Mouse (Mus musculus) thymus, postnatal 0 days (tissue): ENCODE data around the gene Sephs2. TPM values are rescaled to one million over a fixed set of nuclear protein-coding genes. Genes with fewer than 3 reads are reported as not detected.

Source experiments
- DNase-seq: peaks from one replicate; pipeline ENCODE4 v3.0.0-alpha.2; 2015; ENCODE audit warnings: low spot score
- polyA plus RNA-seq: library from polyadenylated mRNA; unstranded; fragments of >200 nt; fragmentation: Nextera tagmentation; extraction: Ambion mirVana; gene quantifications from 2 replicates; pipeline ENCODE4 v1.2.1, GENCODE M21; 2015

Gene Sephs2
- polyA plus RNA-seq: 146 and 151 TPM in 2 replicates

- DNase-seq: peak; percentile 95
Observed at GRCm38 (mm10) chr7:127273925-127274789, at the start of gene Sephs2. Sephs2 (minus strand) TSS chr7:127274055.

GRCm38 (mm10) chr7:127322085-127322484 lies 48.2 kb upstream of the Sephs2 start:
- no peak for DNase-seq

DNA sequence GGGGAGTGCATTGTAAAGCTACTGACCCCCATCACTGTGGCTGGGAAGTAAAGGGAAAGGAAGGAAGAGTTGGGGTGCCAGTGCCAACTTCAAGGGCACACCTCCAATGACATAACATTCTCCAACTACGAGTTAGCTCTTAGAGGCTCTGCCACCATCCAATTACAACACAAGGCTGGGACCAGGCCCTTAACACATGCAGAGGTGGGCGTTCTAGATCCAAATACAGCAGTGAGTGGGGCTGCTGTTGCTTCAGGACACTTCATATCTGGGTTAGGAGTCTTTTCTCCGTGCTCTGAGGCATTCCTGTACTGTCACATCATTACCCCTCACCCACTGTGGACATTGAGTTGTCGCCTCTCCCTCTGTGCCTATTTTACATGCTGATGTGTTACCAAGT lies 47.3 kb upstream of the Sephs2 start:
- no peak for DNase-seq

DNA sequence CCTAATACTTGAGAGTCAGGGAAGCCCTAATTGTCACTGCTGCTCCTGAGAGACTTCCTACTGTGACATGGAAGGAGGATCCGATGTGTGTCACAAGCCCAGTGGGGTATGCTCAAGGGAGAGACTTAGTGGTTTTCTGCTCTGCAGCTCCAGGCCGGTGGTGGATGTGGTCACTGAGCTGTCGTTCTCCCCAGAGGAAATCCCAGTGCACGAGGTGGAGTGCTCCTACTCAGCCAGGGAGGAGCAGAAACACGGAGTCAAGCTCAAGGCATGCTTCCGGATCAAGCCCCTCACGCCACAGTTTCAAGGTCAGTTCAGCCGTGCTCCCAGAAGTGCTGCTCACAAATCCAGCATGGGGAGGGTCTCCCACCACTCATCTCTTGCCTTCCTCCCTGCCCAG lies 40.1 kb upstream of the Sephs2 start:
- DNase-seq: no peak

DNA sequence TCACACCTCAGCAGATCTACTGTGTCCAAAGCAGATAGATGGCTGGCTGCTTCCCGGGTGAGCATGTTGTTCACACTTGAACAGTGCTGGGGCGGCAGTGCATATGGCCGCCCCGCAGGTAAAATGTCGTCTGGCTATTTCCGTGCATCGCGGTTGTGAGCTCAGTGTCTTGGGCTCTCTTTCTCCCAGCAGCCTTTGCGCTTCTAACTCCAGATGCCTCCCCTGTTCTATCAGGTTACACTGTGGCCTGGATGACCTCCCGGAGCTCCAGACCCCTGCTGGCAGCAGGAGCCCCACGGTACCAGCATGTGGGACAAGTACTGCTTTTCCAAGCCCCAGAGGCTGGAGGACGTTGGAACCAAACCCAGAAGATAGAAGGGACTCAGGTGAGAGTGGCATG lies 36.1 kb upstream of the Sephs2 start:
- no peak for DNase-seq

- DNase-seq: peak; percentile 73
Observed at GRCm38 (mm10) chr7:127308887-127309286, 35.0 kb upstream of the Sephs2 start.

GRCm38 (mm10) chr7:127308431-127308830 lies 34.6 kb upstream of the Sephs2 start:
- DNase-seq: peak; percentile 54

GRCm38 (mm10) chr7:127297586-127298193 lies 23.8 kb upstream of the Sephs2 start:
- DNase-seq: no peak

DNA sequence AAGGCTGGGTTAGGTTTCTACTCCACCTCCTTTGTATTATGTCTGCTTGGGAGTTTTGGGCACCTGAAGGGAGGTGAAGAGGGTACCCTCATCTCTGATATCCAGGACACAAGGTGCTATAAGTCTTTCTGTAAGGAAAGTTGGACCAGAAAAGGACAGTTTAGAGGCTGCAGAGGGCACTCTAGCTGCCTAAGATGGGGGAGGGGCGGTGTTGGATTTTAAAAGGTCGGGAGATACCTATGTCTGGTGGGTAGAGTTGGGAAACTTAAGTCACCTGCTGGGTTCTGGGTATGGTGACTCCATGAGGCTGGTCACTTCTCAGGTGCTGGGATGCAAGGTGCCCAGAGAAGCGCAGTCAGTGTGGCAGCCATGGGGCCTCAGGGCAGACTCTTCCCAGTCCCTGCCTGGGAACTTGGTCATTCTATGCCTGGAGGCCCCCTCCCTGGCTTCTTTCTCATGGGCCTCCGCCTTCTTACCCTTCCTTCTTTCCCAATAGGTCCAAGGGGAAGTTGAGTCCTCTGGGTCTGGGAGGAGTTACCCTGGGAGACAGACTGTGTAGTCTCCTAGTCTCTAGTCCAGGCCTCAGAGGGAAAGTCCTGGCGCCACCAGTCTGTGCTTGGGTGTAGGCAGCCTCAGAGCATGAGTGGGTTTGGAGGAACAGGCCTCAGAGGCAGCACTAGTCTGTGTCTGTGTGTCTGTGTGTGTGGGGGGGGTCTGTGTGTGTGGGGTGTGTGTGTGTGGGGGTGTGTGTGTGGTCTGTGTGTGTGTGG lies 23.1 kb upstream of the Sephs2 start:
- DNase-seq: no peak

DNA sequence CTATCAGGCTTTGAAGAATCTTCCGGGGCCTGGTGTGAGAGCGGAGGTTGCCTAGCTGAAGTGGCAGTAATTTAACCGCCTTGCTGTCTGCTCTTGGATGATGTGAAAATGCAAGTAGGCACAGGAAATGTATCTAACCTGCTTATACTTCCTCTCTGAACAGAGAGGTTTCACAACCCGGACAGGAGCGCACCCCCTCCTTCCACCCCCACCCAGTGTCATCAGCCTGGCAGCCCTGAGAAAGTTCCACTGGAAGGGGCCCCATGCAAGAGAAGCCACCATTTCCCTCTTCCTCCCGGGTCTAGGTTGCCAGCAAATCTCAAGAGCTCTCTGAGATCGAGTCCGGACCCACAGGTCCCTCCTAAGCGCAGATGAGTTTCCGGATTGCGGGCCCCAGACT lies 22.2 kb upstream of the Sephs2 start, which contains the start of gene Itgal:
Gene Itgal, plus strand, starts transcription at position 163 of the 400 bp plus-strand sequence.
- DNase-seq: peak; percentile 82

GRCm38 (mm10) chr7:127290142-127290541 lies 16.3 kb upstream of the Sephs2 start:
- DNase-seq: no peak

- DNase-seq: no peak
Observed at GRCm38 (mm10) chr7:127289306-127289705, 15.5 kb upstream of the Sephs2 start.

DNA sequence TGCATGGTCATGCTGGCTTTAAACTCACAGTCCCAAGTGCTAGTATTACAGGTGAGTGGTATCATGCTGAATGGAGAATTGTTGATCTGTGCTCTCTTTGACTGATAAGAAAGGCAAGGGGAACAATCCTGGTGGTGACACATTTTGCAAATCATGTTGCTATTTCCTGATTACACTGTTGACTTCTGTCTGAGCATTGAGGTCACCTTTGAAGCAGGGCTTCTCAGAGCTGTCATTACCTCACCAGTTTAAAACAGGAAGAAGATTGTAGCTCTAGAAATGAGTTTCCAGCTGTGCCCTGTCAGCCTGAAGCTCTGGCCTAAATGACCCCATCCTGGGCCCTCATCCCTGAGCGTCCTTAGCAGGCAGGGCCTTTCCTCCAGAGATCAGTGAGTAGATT lies 14.1 kb upstream of the Sephs2 start:
- DNase-seq: peak; percentile 74

DNA sequence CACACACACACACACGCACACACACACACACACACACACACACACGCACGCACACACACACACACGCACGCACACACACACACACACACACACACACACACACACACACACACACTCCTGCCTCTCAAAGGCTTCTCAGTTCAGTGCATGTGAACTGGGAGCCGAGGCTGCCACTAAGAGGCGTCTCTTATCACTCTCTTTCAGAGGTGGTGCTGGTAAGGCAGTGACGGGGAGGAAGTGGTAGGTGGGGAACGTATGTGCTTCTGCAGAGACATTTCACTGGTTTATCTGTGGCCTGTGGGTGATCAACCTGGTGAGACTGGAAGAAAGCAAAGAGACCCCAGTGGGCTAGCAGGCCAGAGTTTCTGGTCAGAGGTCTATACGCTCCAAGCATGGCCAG lies 11.3 kb upstream of the Sephs2 start:
- DNase-seq: peak; percentile 85

GRCm38 (mm10) chr7:127282190-127282589 lies 8.3 kb upstream of the Sephs2 start:
- DNase-seq: peak; percentile 44

- DNase-seq: peak; percentile 60
Observed at GRCm38 (mm10) chr7:127281114-127281513, 7.3 kb upstream of the Sephs2 start.

GRCm38 (mm10) chr7:127280092-127280491 lies 6.2 kb upstream of the Sephs2 start:
- peak; percentile 70 for DNase-seq

DNA sequence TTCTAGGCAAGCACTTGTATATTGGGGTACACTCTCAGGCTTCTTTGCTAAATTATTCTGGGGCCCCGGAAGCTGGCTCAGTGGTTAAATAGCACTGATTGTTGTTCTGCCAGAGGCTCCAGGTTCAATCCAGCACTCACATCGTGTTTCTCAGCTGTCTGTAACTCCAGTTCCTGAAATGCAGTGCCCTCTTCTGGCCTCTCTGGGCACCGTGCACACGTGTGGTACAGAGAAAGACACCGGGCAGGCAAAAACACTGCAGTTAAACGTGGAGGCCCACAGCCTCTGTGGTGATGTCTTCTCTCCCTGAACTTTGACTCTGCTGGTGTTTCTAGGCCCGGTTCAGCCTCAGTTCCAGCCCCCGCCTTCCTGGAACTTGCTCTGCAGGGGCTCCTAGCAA lies 4.5 kb upstream of the Sephs2 start:
- DNase-seq: peak; percentile 84

- no peak for DNase-seq
Observed at GRCm38 (mm10) chr7:127276519-127276961, 2.7 kb upstream of the Sephs2 start.

- DNase-seq: no peak
Observed at GRCm38 (mm10) chr7:127273118-127273923, 534 bp downstream of the Sephs2 start.

DNA sequence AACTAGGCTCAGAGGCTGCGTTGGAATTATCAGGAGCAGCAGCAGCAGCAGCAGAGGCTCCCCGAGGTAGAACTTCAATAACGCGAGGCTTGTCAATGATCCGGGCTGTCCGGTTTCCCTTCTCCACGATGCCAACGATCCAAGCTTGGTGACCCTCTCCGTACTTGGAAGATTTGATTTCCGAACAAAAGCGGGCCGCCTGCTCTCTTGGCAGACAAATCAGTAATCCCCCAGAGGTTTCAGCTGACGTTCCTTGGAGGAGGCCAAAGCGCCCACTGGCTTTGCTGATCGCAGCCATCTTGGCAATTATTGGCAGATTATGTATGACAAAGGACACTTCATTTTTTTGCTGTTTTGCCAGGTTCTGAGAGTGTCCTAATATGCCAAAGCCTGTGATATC lies 1.3 kb downstream of the Sephs2 start:
- no peak for DNase-seq
